Mouse (Mus musculus) splenic B cell, adult 2 months (primary cell): ENCODE results near the gene Fgfbp1.

Experiments used
- DNase-seq: peaks from one replicate; pipeline ENCODE4 v3.0.0-alpha.2; 2011; ENCODE audit warnings: low read depth, low spot score
- H3K27me3 ChIP-seq: 2 replicates; pipeline ENCODE4 v1.6.1; 2012; ENCODE audit warnings: mild to moderate bottlenecking, low read length, moderate library complexity, mixed read lengths; ENCODE audit not compliant: control insufficient read depth, poor library complexity, insufficient read depth, severe bottlenecking
- H3K36me3 ChIP-seq: 2 replicates; pipeline ENCODE4 v1.6.1; 2012; ENCODE audit warnings: mild to moderate bottlenecking, low read length, moderate library complexity, mixed read lengths; ENCODE audit not compliant: control insufficient read depth, poor library complexity, insufficient read depth, severe bottlenecking

The Fgfbp1 gene

DNA sequence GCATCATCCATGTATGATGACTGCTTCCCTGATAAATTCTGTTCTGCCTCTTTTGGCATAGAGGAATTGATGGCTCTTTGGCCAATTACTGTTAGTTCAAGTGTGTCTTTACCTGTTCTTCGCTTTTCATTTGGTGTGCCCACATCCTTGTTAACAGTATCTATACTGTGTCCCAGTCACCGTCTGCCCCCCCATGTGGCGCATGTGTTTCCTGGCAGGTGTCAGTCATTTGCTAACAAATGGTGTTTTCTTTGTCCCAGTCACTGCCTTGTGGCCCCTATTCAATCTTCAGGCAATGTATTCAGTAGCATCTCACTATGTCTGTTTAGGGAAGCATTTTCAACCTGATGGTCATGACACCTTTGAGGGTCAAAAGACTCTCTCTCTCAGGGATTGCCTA is 20.5 kb downstream of the Fgfbp1 start:
- no peak for DNase-seq
- H3K27me3 ChIP-seq, result no peaks in the 10 kb centered on the region
- H3K36me3 ChIP-seq, result no peaks in the 10 kb centered on the region

DNA sequence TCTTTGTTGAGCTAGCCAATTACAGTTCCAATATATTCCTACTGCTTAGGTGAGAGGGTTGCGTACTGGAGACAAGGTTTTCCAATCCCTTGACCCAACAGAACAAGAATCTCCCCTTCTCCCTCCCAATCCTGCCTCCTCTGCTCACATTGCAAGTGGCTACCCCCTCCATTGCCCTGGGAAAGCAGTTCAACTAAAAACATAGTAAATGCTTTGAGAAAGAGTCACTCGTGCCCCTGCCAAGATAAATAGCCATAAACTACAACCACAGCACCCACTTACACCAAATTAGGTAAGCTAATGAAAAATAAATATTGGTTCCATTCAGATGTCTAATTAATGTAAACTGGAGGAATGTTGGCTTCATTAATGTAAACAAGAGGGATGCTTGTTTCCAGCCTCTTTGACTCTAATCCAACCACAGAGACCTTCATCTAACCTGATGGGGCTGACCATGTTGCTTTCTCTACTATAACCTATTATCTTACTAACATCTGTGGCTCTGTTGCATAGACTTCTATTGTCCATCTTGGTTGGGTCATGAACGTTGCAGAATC is 21.6 kb downstream of the Fgfbp1 start:
- DNase-seq, result no peak
- Histone ChIP-seq H3K27me3 (no peaks in the 10 kb centered on the region), H3K36me3 (no peaks in the 10 kb centered on the region)

DNA sequence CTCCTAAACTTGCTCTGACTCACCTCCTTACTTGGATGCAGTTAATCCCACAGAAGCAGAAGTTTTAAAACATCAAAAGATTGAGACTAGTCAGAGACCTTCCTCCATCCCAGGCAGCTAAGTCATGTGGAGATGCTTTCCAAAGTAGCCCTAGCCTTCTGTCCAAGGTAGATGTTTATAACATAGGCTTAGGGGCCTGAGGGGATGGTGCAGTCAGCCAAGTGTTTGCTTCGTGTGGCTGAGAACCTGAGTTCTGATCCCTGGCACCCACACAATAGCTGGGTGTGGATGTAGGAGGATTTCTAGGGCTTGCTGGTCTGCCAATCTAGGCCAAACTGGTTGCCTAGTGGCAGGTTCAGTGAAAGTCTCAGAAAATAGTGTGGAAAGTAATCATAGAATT is 28.3 kb downstream of the Fgfbp1 start:
- DNase-seq, result no peak

DNA sequence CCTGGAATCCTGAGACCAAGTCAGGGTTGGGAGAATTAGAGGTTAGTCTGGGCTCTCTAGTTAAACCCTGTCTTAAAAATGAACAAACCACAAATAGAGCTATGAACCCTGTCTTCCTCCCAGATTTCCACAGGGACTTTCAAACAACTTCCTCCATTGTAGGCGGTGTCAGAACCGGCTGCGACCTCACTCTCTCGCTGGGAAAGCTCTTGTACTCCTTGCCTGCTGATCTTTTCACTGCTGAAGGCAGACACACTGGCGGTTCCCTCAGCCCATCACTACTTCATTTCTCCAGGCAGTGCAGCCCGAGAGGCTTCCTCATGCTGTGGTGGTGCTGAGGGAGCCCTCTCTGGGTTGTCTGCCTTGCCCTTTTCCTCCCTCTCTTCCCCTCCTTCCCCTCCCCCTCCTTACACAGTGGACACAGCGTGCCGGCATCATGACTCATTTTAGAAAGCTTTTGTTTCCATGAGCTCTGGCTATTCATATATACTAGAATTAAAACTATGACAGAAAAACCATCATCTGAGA is 32.8 kb downstream of the Fgfbp1 start:
- H3K36me3 ChIP-seq, result no peaks in the 10 kb centered on the region
- DNase-seq, result peak; percentile 66
- no peaks in the 10 kb centered on the region; the same call in 1 of the 2 replicates for H3K27me3 ChIP-seq

More for the DNA sequence above, 28.3 kb downstream of the Fgfbp1 start:
- no peaks in the 10 kb centered on the region for H3K36me3 ChIP-seq
- no peaks in the 10 kb centered on the region; the same call in 1 of the 2 replicates for H3K27me3 ChIP-seq

- no peaks in the 10 kb centered on the region for H3K36me3 ChIP-seq
- no peaks in the 10 kb centered on the region; the same call in 1 of the 2 replicates for H3K27me3 ChIP-seq
- DNase-seq, result peak; percentile 93
Measured at GRCm38 (mm10) chr5:43948111-43948743, 33.4 kb downstream of the Fgfbp1 start.

DNA sequence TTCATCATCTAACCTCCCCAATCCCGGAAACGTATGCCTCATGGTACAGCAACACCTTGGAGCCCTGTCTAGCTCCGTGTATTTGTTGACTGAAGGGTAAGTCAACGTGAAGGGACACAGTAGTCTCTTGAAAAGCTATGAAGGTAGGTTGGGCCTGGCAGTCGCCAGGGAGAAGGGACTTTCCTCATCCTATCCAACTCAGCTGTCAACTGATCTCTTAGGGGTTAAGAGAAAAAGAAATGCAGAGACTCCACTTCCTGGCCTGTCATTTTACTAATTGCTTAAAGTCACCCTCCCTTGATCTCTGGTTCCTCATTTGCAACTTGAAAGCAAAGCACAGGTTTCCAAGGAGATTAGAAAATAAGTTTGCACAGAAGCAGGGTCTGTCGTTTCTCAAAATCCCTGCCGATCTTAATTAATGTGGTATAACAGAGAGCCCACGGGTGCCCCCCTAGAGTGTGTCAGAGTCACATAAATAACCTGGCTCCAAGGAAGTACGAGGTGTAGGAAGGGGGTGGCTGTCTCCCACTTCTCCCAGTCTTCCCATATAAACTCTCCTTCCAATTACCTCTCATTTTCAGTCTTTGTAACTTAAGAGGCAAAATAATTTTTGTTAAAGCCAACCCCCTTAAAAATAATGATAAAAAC is 34.1 kb downstream of the Fgfbp1 start:
- peak; percentile 84 for DNase-seq
- Histone ChIP-seq H3K36me3 (no peaks in the 10 kb centered on the region), H3K27me3 (no peaks in the 10 kb centered on the region)

GRCm38 (mm10) chr5:43933269-43933668 is 48.3 kb downstream of the Fgfbp1 start:
- no peak for DNase-seq
- Histone ChIP-seq H3K36me3 (no peaks in the 10 kb centered on the region), H3K27me3 (no peaks in the 10 kb centered on the region)
